Mouse (Mus musculus) embryonic facial prominence, embryonic 14.5 days (tissue): ENCODE data around the gene Pls1. TPM values are rescaled to one million over a fixed set of nuclear protein-coding genes. Genes with fewer than 3 reads are reported as not detected.

Experiments used
- ATAC-seq: fragments of 200-750 bp; cut with Nextera tagmentation; 2 replicates; pipeline ENCODE4 v1.8.0; 2017; ENCODE audit warnings: low read depth, moderate number of reproducible peaks, moderate TSS enrichment
- DNase-seq: peaks from one replicate; pipeline ENCODE4 v3.0.0-alpha.2; 2015; ENCODE audit warnings: low spot score
- H3K27ac ChIP-seq: fragments of 300-500 bp; sonication (generic); replicated peaks from 2 replicates; pipeline ENCODE4 v1.5.1; 2014; ENCODE audit warnings: low read depth, mild to moderate bottlenecking, low read length, moderate library complexity
- H3K27me3 ChIP-seq: fragments of 300-500 bp; sonication (generic); replicated peaks from 2 replicates; pipeline ENCODE4 v1.6.1; 2014; ENCODE audit warnings: low read length; ENCODE audit not compliant: control insufficient read depth, insufficient read depth
- H3K36me3 ChIP-seq: fragments of 300-500 bp; sonication (generic); 2 replicates; pipeline ENCODE4 v1.6.1; 2014; ENCODE audit warnings: low read length, mixed read lengths; ENCODE audit not compliant: control insufficient read depth, insufficient read depth
- H3K4me1 ChIP-seq: fragments of 300-500 bp; sonication (generic); 2 replicates; pipeline ENCODE4 v1.6.1; 2014; ENCODE audit warnings: antibody characterized with exemption, low read length; ENCODE audit not compliant: control insufficient read depth, insufficient read depth
- H3K4me2 ChIP-seq: fragments of 300-500 bp; sonication (generic); 2 replicates; pipeline ENCODE4 v1.6.1; 2014; ENCODE audit warnings: low read depth, mild to moderate bottlenecking, low read length, moderate library complexity, mixed read lengths
- H3K4me3 ChIP-seq: fragments of 300-500 bp; sonication (generic); 2 replicates; pipeline ENCODE4 v1.5.1; 2014; ENCODE audit warnings: low read depth, mild to moderate bottlenecking, low read length
- H3K9ac ChIP-seq: fragments of 300-500 bp; sonication (generic); 2 replicates; pipeline ENCODE4 v1.6.1; 2014; ENCODE audit warnings: low read depth, mild to moderate bottlenecking, low read length, moderate library complexity, mixed read lengths
- H3K9me3 ChIP-seq: fragments of 300-500 bp; sonication (generic); 2 replicates; pipeline ENCODE4 v1.6.1; 2016; ENCODE audit warnings: low read length; ENCODE audit not compliant: control insufficient read depth
- WGBS: fragments of 180-500 bp; shearing (Covaris S2); extraction: QIAGEN DNeasy Blood & Tissue Kit; methylation state at CpG from one replicate; pipeline ENCODE4 v1.1.7; 2014; 5-methylcytosine and 5-hydroxymethylcytosine counted together
- polyA plus RNA-seq: library from polyadenylated mRNA; unstranded; fragments of >200 nt; fragmentation: Nextera tagmentation; extraction: Ambion mirVana; gene quantifications from 2 replicates; pipeline ENCODE4 v1.2.1, GENCODE M21; 2014

Pls1 gene
- polyA plus RNA-seq, 1 experiment from 2014 or later, result 5.5 TPM

- 75% methylated on average over 11 of the region's 11 CpGs for WGBS
- ATAC-seq, result no peak
- Histone ChIP-seq H3K36me3 (no peaks in the 10 kb centered on the region), H3K27ac (no peak overlapping the region), H3K9me3 (0 out of 2 replicates have a peak, but pooled peaks cover 2% of the 10 kb centered on the region), H3K27me3 (no peaks in the 10 kb centered on the region), H3K9ac (no peak overlapping the region), H3K4me2 (no peak overlapping the region), H3K4me3 (no peak overlapping the region), H3K4me1 (no peaks in the 10 kb centered on the region; the same call in 1 of the 2 replicates)
- DNase-seq, result no peak
These were observed 30.0 kb downstream of the Pls1 start for GRCm38 (mm10) chr9:95815015-95815673.

- no peak overlapping the region for H3K4me2 ChIP-seq
- peak; percentile 54 for DNase-seq
- WGBS, result 37% methylated on average over 20 of the region's 20 CpGs
These were observed 31.2 kb downstream of the Pls1 start for GRCm38 (mm10) chr9:95813721-95814531.

GRCm38 (mm10) chr9:95811817-95812216 is 33.3 kb downstream of the Pls1 start:
- ATAC-seq, result no peak
- no peak overlapping the region for H3K4me2 ChIP-seq
- H3K27ac ChIP-seq, result no peak overlapping the region
- H3K9ac ChIP-seq, result no peak overlapping the region
- 86% methylated on average over 4 of the region's 4 CpGs for WGBS
- no peak overlapping the region for H3K4me3 ChIP-seq
- H3K9me3 ChIP-seq, result 0 out of 2 replicates have a peak, but pooled peaks cover 2% of the 10 kb centered on the region
- no peaks in the 10 kb centered on the region; the same call in 1 of the 2 replicates for H3K4me1 ChIP-seq
- H3K36me3 ChIP-seq, result no peaks in the 10 kb centered on the region
- no peak for DNase-seq
- H3K27me3 ChIP-seq, result no peaks in the 10 kb centered on the region

More at GRCm38 (mm10) chr9:95813721-95814531, 31.2 kb downstream of the Pls1 start:
- H3K4me3 ChIP-seq, result no peak overlapping the region
- H3K9me3 ChIP-seq, result 0 out of 2 replicates have a peak, but pooled peaks cover 2% of the 10 kb centered on the region
- H3K27me3 ChIP-seq, result no peaks in the 10 kb centered on the region
- no peak overlapping the region for H3K27ac ChIP-seq
- peak; percentile 73 for ATAC-seq
- 0 out of 2 replicates have a peak overlapping the region, but pooled peaks have one; percentile 14 for H3K9ac ChIP-seq
- H3K4me1 ChIP-seq, result no peaks in the 10 kb centered on the region; the same call in 1 of the 2 replicates
- no peaks in the 10 kb centered on the region for H3K36me3 ChIP-seq

- no peak for ATAC-seq
- Histone ChIP-seq H3K4me2 (no peak overlapping the region), H3K27me3 (no peaks in the 10 kb centered on the region), H3K4me3 (no peak overlapping the region), H3K9me3 (0 out of 2 replicates have a peak, but pooled peaks cover 2% of the 10 kb centered on the region), H3K9ac (no peak overlapping the region), H3K36me3 (no peaks in the 10 kb centered on the region), H3K27ac (no peak overlapping the region), H3K4me1 (no peaks in the 10 kb centered on the region; the same call in 1 of the 2 replicates)
- DNase-seq, result peak; percentile 23
- WGBS, result 69% methylated on average over 4 of the region's 4 CpGs
These were observed 35.5 kb downstream of the Pls1 start for GRCm38 (mm10) chr9:95809596-95809995.

GRCm38 (mm10) chr9:95805449-95805848 is 39.7 kb downstream of the Pls1 start:
- Histone ChIP-seq H3K27me3 (no peaks in the 10 kb centered on the region), H3K4me3 (no peak overlapping the region), H3K9ac (no peak overlapping the region), H3K9me3 (no peaks in the 10 kb centered on the region), H3K4me1 (no peaks in the 10 kb centered on the region), H3K4me2 (no peak overlapping the region), H3K27ac (no peak overlapping the region), H3K36me3 (no peaks in the 10 kb centered on the region)
- whole genome bisulfite sequencing, result 82% methylated on average over 12 of the region's 12 CpGs
- DNase-seq (no peak), ATAC-seq (no peak)

- Histone ChIP-seq H3K4me2 (no peak overlapping the region), H3K4me3 (no peak overlapping the region), H3K4me1 (no peaks in the 10 kb centered on the region), H3K27me3 (no peaks in the 10 kb centered on the region), H3K9ac (no peak overlapping the region), H3K27ac (no peak overlapping the region), H3K36me3 (no peaks in the 10 kb centered on the region), H3K9me3 (no peaks in the 10 kb centered on the region)
- DNase-seq (no peak), ATAC-seq (no peak)
- 76% methylated on average over 3 of the region's 3 CpGs for WGBS
These were observed 41.3 kb downstream of the Pls1 start for GRCm38 (mm10) chr9:95803783-95804182.

GRCm38 (mm10) chr9:95801610-95802451 is 43.3 kb downstream of the Pls1 start:
- Histone ChIP-seq H3K9ac (no peak overlapping the region), H3K4me1 (no peaks in the 10 kb centered on the region), H3K9me3 (no peaks in the 10 kb centered on the region), H3K4me2 (no peak overlapping the region), H3K27ac (no peak overlapping the region), H3K27me3 (no peaks in the 10 kb centered on the region), H3K4me3 (no peak overlapping the region), H3K36me3 (no peaks in the 10 kb centered on the region)
- WGBS, result 68% methylated on average over 10 of the region's 10 CpGs
- ATAC-seq, result 0 out of 2 replicates have a peak, but pooled peaks have one; percentile 22
- DNase-seq, result no peak

GRCm38 (mm10) chr9:95796323-95796722 is 48.8 kb downstream of the Pls1 start:
- Histone ChIP-seq H3K27me3 (no peaks in the 10 kb centered on the region), H3K36me3 (no peaks in the 10 kb centered on the region), H3K4me3 (no peak overlapping the region), H3K4me1 (no peaks in the 10 kb centered on the region), H3K9me3 (peaks cover 4% of the 10 kb centered on the region), H3K9ac (no peak overlapping the region), H3K4me2 (no peak overlapping the region), H3K27ac (no peak overlapping the region)
- no peak for ATAC-seq
- DNase-seq, result no peak
- 84% methylated on average over 2 of the region's 2 CpGs for WGBS
